Mouse (Mus musculus) lung, embryonic 15.5 days (tissue): ENCODE measurements around the gene Ermap. TPM values are rescaled to one million over a fixed set of nuclear protein-coding genes. Genes with fewer than 3 reads are reported as not detected.

ENCODE experiments used
- ATAC-seq: fragments of 200-750 bp; cut with Nextera tagmentation; 2 replicates; pipeline ENCODE4 v1.8.0; 2017; ENCODE audit warnings: moderate number of reproducible peaks, borderline replicate concordance; ENCODE audit not compliant: low FRiP score, low TSS enrichment; ENCODE audit errors: extremely low read depth
- H3K27ac ChIP-seq: fragments of 300-500 bp; sonication (generic); 2 replicates; pipeline ENCODE4 v1.5.1; 2015; ENCODE audit warnings: moderate library complexity, mild to moderate bottlenecking, inconsistent platforms
- H3K27me3 ChIP-seq: fragments of 300-500 bp; sonication (generic); 2 replicates; pipeline ENCODE4 v1.6.1; 2015; ENCODE audit warnings: inconsistent platforms
- H3K36me3 ChIP-seq: fragments of 300-500 bp; sonication (generic); 2 replicates; pipeline ENCODE4 v1.6.1; 2015; ENCODE audit warnings: inconsistent platforms
- H3K4me1 ChIP-seq: fragments of 300-500 bp; sonication (generic); 2 replicates; pipeline ENCODE4 v1.6.1; 2015; ENCODE audit warnings: inconsistent platforms
- H3K4me2 ChIP-seq: fragments of 300-500 bp; sonication (generic); 2 replicates; pipeline ENCODE4 v1.6.1; 2015; ENCODE audit warnings: inconsistent platforms, mild to moderate bottlenecking, moderate library complexity
- H3K4me3 ChIP-seq: fragments of 300-500 bp; sonication (generic); 2 replicates; pipeline ENCODE4 v1.5.1; 2015; ENCODE audit warnings: mild to moderate bottlenecking, inconsistent platforms
- H3K9ac ChIP-seq: fragments of 300-500 bp; sonication (generic); 2 replicates; pipeline ENCODE4 v1.6.1; 2015; ENCODE audit warnings: inconsistent platforms
- H3K9me3 ChIP-seq: fragments of 300-500 bp; sonication (generic); 2 replicates; pipeline ENCODE4 v1.6.1; 2016; ENCODE audit warnings: inconsistent platforms
- WGBS: fragments of 180-500 bp; shearing (Covaris S2); methylation state at CpG from one replicate; pipeline ENCODE4 v1.1.7; 2015; 5-methylcytosine and 5-hydroxymethylcytosine counted together
- polyA plus RNA-seq: library from polyadenylated mRNA; unstranded; fragments of >200 nt; fragmentation: Nextera tagmentation; extraction: Ambion mirVana; gene quantifications from 2 replicates; pipeline ENCODE4 v1.2.1, GENCODE M21; 2015

Gene Ermap
- polyA plus RNA-seq, 1 experiment from 2014 or later: 1.5 TPM

GRCm38 (mm10) chr4:119157891-119158290, 31.9 kb downstream of the Ermap start:
- Histone ChIP-seq H3K36me3 (no peaks in the 10 kb centered on the region), H3K9ac (no peak overlapping the region), H3K27me3 (no peaks in the 10 kb centered on the region), H3K4me2 (no peak overlapping the region), H3K27ac (no peak overlapping the region), H3K4me1 (no peaks in the 10 kb centered on the region), H3K9me3 (no peaks in the 10 kb centered on the region), H3K4me3 (no peak overlapping the region)
- 59% methylated on average over 5 of the region's 5 CpGs for WGBS
- peak; percentile 62 for ATAC-seq

DNA sequence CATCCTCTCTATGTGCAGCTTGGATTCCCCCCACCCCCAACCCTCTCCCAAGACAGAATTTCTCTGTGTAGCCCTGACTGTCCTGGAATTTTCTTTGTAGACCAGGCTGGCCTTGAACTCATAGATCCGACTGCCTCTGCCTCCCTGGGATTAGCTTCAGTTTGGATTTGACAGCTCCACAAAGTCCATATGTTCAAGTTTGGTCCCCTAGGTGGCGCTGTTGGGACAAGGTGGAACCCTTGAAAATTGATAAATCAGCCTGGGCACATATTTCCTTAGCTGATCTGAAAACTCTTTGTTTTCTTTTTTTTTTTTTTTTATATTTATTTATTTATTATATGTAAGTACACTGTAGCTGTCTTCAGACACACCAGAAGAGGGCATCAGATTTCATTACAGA, 32.6 kb downstream of the Ermap start:
- no peaks in the 10 kb centered on the region for H3K9me3 ChIP-seq
- no peak overlapping the region for H3K9ac ChIP-seq
- H3K4me3 ChIP-seq: no peak overlapping the region
- H3K36me3 ChIP-seq: no peaks in the 10 kb centered on the region
- H3K4me1 ChIP-seq: no peaks in the 10 kb centered on the region
- 36% methylated on average over 2 of the region's 2 CpGs for WGBS
- no peak for ATAC-seq
- no peaks in the 10 kb centered on the region for H3K27me3 ChIP-seq
- H3K27ac ChIP-seq: no peak overlapping the region
- no peak overlapping the region for H3K4me2 ChIP-seq

DNA sequence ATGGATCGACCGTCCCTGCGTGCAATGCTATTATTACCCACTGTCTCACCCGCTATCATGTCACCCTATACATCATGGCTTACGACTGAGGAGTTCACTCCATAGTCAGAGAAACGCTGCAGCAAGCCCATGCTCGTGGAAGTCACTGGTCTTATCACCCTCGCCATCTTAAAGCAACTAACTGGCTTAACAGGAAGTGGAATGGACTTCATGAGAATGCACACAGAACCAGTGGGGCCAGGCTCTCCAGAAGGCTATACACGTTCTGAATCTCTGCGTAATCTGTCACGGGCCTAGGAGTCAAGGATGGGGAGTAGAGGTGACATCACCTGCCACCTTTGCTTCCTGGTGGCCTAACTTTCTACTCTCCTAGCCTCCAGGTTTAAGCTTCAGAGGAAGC, 41.1 kb downstream of the Ermap start:
- WGBS: 59% methylated on average over 11 of the region's 11 CpGs
- Histone ChIP-seq H3K9ac (no peak overlapping the region), H3K9me3 (no peaks in the 10 kb centered on the region), H3K27me3 (no peaks in the 10 kb centered on the region), H3K4me1 (no peaks in the 10 kb centered on the region), H3K4me3 (no peak overlapping the region), H3K27ac (no peak overlapping the region), H3K4me2 (no peak overlapping the region), H3K36me3 (no peaks in the 10 kb centered on the region)
- ATAC-seq: no peak

GRCm38 (mm10) chr4:119147347-119147746, 42.5 kb downstream of the Ermap start:
- Histone ChIP-seq H3K4me2 (no peak overlapping the region), H3K9me3 (no peaks in the 10 kb centered on the region), H3K27me3 (no peaks in the 10 kb centered on the region), H3K36me3 (no peaks in the 10 kb centered on the region), H3K4me3 (no peak overlapping the region), H3K4me1 (no peaks in the 10 kb centered on the region), H3K9ac (no peak overlapping the region), H3K27ac (no peak overlapping the region)
- no peak for ATAC-seq
- 80% methylated on average over 5 of the region's 5 CpGs for WGBS

- WGBS: 78% methylated on average over 7 of the region's 7 CpGs
These were observed 43.0 kb downstream of the Ermap start for GRCm38 (mm10) chr4:119146816-119147215.

DNA sequence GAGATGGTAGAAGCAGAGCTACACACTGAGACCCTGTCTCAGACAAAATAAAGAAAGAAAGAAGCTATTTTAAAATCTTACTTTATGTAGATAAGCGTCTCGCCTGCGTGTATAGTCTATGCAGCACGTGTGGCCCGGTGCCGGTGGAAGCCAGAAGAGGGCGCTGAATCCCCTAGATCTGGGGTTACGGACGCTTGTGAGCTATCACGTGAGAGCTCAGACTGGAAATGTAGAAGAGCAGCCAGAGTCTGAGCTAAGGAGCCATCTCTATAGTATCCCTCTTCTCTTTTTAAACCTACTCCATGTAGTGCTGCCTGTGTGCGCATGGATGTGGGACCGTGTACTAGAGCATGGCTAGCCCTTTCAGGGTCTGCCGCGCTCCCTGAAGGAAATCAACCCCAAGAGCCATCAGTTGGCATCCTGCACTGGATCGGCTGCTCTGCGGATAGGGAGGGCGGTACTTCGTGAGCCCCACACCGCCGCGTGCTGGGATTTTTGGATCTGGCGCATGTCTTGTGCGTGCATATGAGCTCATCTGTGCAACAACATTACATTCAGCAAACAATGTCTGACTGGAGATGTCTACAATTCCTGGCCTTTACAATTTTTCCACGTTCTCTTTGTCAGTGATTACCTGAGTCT, 47.5 kb downstream of the Ermap start:
- WGBS: 29% methylated on average over 24 of the region's 24 CpGs
- H3K27ac ChIP-seq: no peak overlapping the region
- no peaks in the 10 kb centered on the region for H3K27me3 ChIP-seq
- H3K36me3 ChIP-seq: 0 out of 2 replicates have a peak, but pooled peaks cover 2% of the 10 kb centered on the region
- H3K9ac ChIP-seq: no peak overlapping the region
- peak; percentile 81 for ATAC-seq
- H3K9me3 ChIP-seq: no peaks in the 10 kb centered on the region
- peak overlapping the region; percentile 45 for H3K4me2 ChIP-seq
- H3K4me3 ChIP-seq: no peak overlapping the region
- H3K4me1 ChIP-seq: no peaks in the 10 kb centered on the region

More at GRCm38 (mm10) chr4:119146816-119147215, 43.0 kb downstream of the Ermap start:
- no peak overlapping the region for H3K4me3 ChIP-seq
- H3K4me2 ChIP-seq: no peak overlapping the region
- H3K27ac ChIP-seq: no peak overlapping the region
- H3K36me3 ChIP-seq: no peaks in the 10 kb centered on the region
- H3K9ac ChIP-seq: no peak overlapping the region
- no peaks in the 10 kb centered on the region for H3K9me3 ChIP-seq
- H3K27me3 ChIP-seq: no peaks in the 10 kb centered on the region
- ATAC-seq: no peak
- H3K4me1 ChIP-seq: no peaks in the 10 kb centered on the region

DNA sequence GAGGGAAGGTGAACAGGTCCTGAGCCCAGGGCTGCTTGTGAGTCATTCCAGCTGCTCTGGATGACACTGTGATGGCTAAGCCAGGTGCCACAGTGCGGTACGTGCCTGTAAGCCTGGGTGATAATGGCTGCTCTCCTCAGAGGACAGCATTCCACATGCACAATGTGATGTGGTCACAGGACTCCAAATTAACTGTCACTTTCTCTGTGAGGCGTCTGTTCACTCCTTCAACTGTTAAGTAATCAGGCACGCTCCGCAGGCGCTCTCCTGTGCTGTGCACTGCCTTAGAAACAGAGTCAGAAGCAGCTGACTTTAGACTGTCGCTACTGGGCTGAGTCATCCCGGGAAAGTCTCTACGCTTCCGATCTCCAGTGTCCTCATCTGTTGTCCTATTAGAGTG, 48.6 kb downstream of the Ermap start:
- H3K9ac ChIP-seq: no peak overlapping the region
- H3K9me3 ChIP-seq: no peaks in the 10 kb centered on the region
- H3K4me2 ChIP-seq: no peak overlapping the region
- WGBS: 52% methylated on average over 10 of the region's 10 CpGs
- H3K4me3 ChIP-seq: no peak overlapping the region
- H3K27me3 ChIP-seq: no peaks in the 10 kb centered on the region
- H3K36me3 ChIP-seq: peaks cover 14% of the 10 kb centered on the region
- ATAC-seq: no peak
- no peaks in the 10 kb centered on the region for H3K4me1 ChIP-seq
- no peak overlapping the region for H3K27ac ChIP-seq

GRCm38 (mm10) chr4:119140126-119140525, 49.7 kb downstream of the Ermap start:
- H3K9ac ChIP-seq: no peak overlapping the region
- H3K4me1 ChIP-seq: no peaks in the 10 kb centered on the region
- H3K27ac ChIP-seq: no peak overlapping the region
- 41% methylated on average over 3 of the region's 3 CpGs for WGBS
- no peaks in the 10 kb centered on the region for H3K27me3 ChIP-seq
- H3K36me3 ChIP-seq: peaks cover 25% of the 10 kb centered on the region
- no peak for ATAC-seq
- H3K9me3 ChIP-seq: no peaks in the 10 kb centered on the region
- no peak overlapping the region for H3K4me3 ChIP-seq
- no peak overlapping the region for H3K4me2 ChIP-seq

DNA sequence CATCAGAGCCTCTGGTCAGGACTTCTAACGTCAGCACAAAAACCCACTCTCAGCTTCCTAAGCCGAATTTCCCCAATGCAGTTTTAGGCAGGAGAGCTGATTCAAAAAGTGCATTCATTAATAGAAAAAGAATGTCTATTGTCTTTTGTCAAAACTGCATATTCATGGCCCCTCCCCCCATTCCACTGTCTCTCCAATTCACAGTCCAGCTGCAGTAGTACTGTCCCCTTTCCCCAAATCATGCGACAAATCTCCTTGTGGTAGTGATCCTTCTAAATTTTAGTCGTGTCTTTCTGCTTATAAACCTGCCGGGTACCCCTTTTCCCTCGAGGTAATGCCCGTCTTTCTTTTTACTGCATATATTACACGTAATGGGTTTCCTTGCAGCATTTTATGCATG, 51.0 kb downstream of the Ermap start:
- Histone ChIP-seq H3K4me2 (0 out of 2 replicates have a peak overlapping the region, but pooled peaks have one; percentile 39), H3K4me3 (no peak overlapping the region), H3K27ac (no peak overlapping the region), H3K27me3 (no peaks in the 10 kb centered on the region), H3K4me1 (no peaks in the 10 kb centered on the region), H3K9ac (no peak overlapping the region), H3K9me3 (no peaks in the 10 kb centered on the region), H3K36me3 (peaks cover 38% of the 10 kb centered on the region)
- no peak for ATAC-seq
- WGBS: 62% methylated on average over 8 of the region's 8 CpGs

DNA sequence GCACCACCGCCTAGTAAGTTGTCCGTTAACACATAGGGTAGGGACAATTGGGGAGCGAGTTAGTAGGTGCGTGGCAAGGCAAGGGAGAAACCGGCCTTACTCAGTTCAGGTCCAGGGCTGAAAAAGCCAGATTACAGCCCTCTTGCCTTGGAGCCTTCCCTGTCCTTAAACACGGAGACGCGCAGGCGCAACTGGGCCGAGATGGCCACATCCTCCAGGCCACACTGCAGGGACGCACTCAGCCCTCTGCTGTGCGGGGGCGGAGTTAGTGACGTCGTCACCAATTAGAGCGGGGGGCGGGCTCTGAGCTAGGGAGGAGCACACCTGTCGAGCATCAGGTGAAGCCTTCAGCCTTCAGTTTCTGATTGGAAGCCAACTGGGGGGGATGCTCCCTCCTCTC, 51.6 kb downstream of the Ermap start:
- Histone ChIP-seq H3K27me3 (no peaks in the 10 kb centered on the region), H3K9me3 (no peaks in the 10 kb centered on the region), H3K27ac (0 out of 2 replicates have a peak overlapping the region, but pooled peaks have one; percentile 10), H3K36me3 (peaks cover 44% of the 10 kb centered on the region), H3K4me3 (no peak overlapping the region), H3K9ac (no peak overlapping the region), H3K4me1 (no peaks in the 10 kb centered on the region), H3K4me2 (peak overlapping the region; percentile 39)
- 14% methylated on average over 18 of the region's 18 CpGs for WGBS
- peak; percentile 55; the same call in 1 of the 2 replicates for ATAC-seq

- WGBS: 68% methylated on average over 8 of the region's 8 CpGs
- Histone ChIP-seq H3K36me3 (peaks cover 53% of the 10 kb centered on the region), H3K9me3 (no peaks in the 10 kb centered on the region), H3K9ac (no peak overlapping the region), H3K27ac (no peak overlapping the region), H3K4me1 (no peaks in the 10 kb centered on the region), H3K4me2 (no peak overlapping the region), H3K4me3 (no peak overlapping the region), H3K27me3 (no peaks in the 10 kb centered on the region)
- no peak for ATAC-seq
These were observed 52.5 kb downstream of the Ermap start for GRCm38 (mm10) chr4:119137313-119137712.

DNA sequence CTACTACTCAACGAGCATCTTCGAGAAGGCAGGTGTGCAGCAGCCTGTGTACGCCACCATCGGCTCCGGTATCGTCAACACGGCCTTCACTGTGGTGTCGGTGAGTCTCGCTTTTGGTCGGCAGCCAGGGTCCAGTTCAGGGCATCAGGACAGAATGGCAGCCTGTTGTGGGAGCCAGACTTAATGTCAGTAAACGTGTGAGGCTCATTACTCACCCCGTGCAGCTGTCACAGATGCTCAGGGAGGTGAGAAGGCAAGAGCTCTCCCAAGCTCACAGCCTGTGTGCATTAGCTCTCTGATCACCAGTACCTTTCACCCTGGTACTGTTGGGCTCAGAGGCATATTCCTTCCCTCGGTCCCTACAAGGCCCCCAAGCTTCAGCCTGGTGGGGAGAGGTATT, 56.0 kb downstream of the Ermap start:
- Histone ChIP-seq H3K9me3 (no peaks in the 10 kb centered on the region), H3K27ac (no peak overlapping the region), H3K4me1 (no peaks in the 10 kb centered on the region), H3K4me2 (no peak overlapping the region), H3K4me3 (no peak overlapping the region), H3K36me3 (peaks cover 66% of the 10 kb centered on the region), H3K9ac (no peak overlapping the region), H3K27me3 (no peaks in the 10 kb centered on the region)
- whole genome bisulfite sequencing: 90% methylated on average over 13 of the region's 13 CpGs
- ATAC-seq: no peak

- no peak overlapping the region for H3K4me2 ChIP-seq
- no peak for ATAC-seq
- H3K27me3 ChIP-seq: no peaks in the 10 kb centered on the region
- no peak overlapping the region for H3K9ac ChIP-seq
- no peaks in the 10 kb centered on the region for H3K4me1 ChIP-seq
- no peak overlapping the region for H3K27ac ChIP-seq
- WGBS: 87% methylated on average over 13 of the region's 13 CpGs
- peaks cover 70% of the 10 kb centered on the region for H3K36me3 ChIP-seq
- H3K9me3 ChIP-seq: no peaks in the 10 kb centered on the region
- no peak overlapping the region for H3K4me3 ChIP-seq
These were observed 56.5 kb downstream of the Ermap start for GRCm38 (mm10) chr4:119133306-119133705.
